Mouse (Mus musculus): ENCODE results near the gene L3mbtl4. TPM values are rescaled to one million over a fixed set of nuclear protein-coding genes. Genes with fewer than 3 reads are reported as not detected.

The L3mbtl4 gene
- polyA plus RNA-seq, 1 experiment = 1.5 TPM

GRCm38 (mm10) chr17:68629631-68630426, 356.2 kb downstream of the L3mbtl4 start:
- no peak for DNase-seq (ENCODE audit: extremely low spot score in 1 of 2, low spot score in 1 of 2)

GRCm38 (mm10) chr17:68631396-68631795, 357.8 kb downstream of the L3mbtl4 start:
- DNase-seq (ENCODE audit: extremely low spot score in 1 of 2, low spot score in 1 of 2) = peak; percentile 51 to 55

GRCm38 (mm10) chr17:68640187-68640586, 366.6 kb downstream of the L3mbtl4 start:
- DNase-seq (ENCODE audit: extremely low spot score in 1 of 2, low spot score in 1 of 2) = no peak

GRCm38 (mm10) chr17:68642521-68643088, 369.0 kb downstream of the L3mbtl4 start:
- DNase-seq (ENCODE audit: extremely low spot score in 1 of 2, low spot score in 1 of 2) = peak; percentile 22 to 35

- no peak for DNase-seq (ENCODE audit: extremely low spot score in 1 of 2, low spot score in 1 of 2)
Measured at GRCm38 (mm10) chr17:68666528-68666927, 392.9 kb downstream of the L3mbtl4 start.

GRCm38 (mm10) chr17:68672088-68672504, 398.5 kb downstream of the L3mbtl4 start:
- no peak for DNase-seq (ENCODE audit: extremely low spot score in 1 of 2, low spot score in 1 of 2)

GRCm38 (mm10) chr17:68710701-68711100, 437.1 kb downstream of the L3mbtl4 start:
- peak in 1 of 2 experiments; percentile 16 for DNase-seq (ENCODE audit: extremely low spot score in 1 of 2, low spot score in 1 of 2)

GRCm38 (mm10) chr17:68711350-68711749, 437.8 kb downstream of the L3mbtl4 start:
- DNase-seq (ENCODE audit: extremely low spot score in 1 of 2, low spot score in 1 of 2) = no peak

GRCm38 (mm10) chr17:68748296-68748695, 474.7 kb downstream of the L3mbtl4 start:
- DNase-seq (ENCODE audit: extremely low spot score in 1 of 2, low spot score in 1 of 2) = no peak

- DNase-seq (ENCODE audit: extremely low spot score in 1 of 2, low spot score in 1 of 2) = no peak
Measured at GRCm38 (mm10) chr17:68750513-68750912, 476.9 kb downstream of the L3mbtl4 start.

GRCm38 (mm10) chr17:68753112-68753511, 479.5 kb downstream of the L3mbtl4 start:
- DNase-seq (ENCODE audit: extremely low spot score in 1 of 2, low spot score in 1 of 2) = peak in 1 of 2 experiments; percentile 67

- peak in 1 of 2 experiments; percentile 60 for DNase-seq (ENCODE audit: extremely low spot score in 1 of 2, low spot score in 1 of 2)
Measured at GRCm38 (mm10) chr17:68754789-68755188, 481.2 kb downstream of the L3mbtl4 start.

- DNase-seq (ENCODE audit: extremely low spot score in 1 of 2, low spot score in 1 of 2) = peak in 1 of 2 experiments; percentile 38
Measured at GRCm38 (mm10) chr17:68758428-68758827, 484.8 kb downstream of the L3mbtl4 start.

GRCm38 (mm10) chr17:68758936-68759335, 485.3 kb downstream of the L3mbtl4 start:
- DNase-seq (ENCODE audit: extremely low spot score in 1 of 2, low spot score in 1 of 2) = peak; percentile 49 to 67

- DNase-seq (ENCODE audit: extremely low spot score in 1 of 2, low spot score in 1 of 2) = no peak
Measured at GRCm38 (mm10) chr17:68759978-68760377, 486.4 kb downstream of the L3mbtl4 start.

GRCm38 (mm10) chr17:68764329-68764880, 490.8 kb downstream of the L3mbtl4 start:
- no peak for DNase-seq (ENCODE audit: extremely low spot score in 1 of 2, low spot score in 1 of 2)

- DNase-seq (ENCODE audit: extremely low spot score in 1 of 2, low spot score in 1 of 2) = no peak
Measured at GRCm38 (mm10) chr17:68769561-68769960, 496.0 kb downstream of the L3mbtl4 start.

GRCm38 (mm10) chr17:68771046-68771750, 497.6 kb downstream of the L3mbtl4 start:
- no peak for DNase-seq (ENCODE audit: extremely low spot score in 1 of 2, low spot score in 1 of 2)

GRCm38 (mm10) chr17:68793741-68794140, 520.1 kb downstream of the L3mbtl4 start:
- no peak for DNase-seq (ENCODE audit: extremely low spot score in 1 of 2, low spot score in 1 of 2)

- no peak for DNase-seq (ENCODE audit: extremely low spot score in 1 of 2, low spot score in 1 of 2)
Measured at GRCm38 (mm10) chr17:68826323-68826722, 552.7 kb downstream of the L3mbtl4 start, which contains the start of gene Tmem200c. Tmem200c (plus strand) TSS chr17:68826623.

Data from frontal cortex, adult 2 months (tissue).